Mouse (Mus musculus): ENCODE measurements around the gene Wfdc21. TPM values are rescaled to one million over a fixed set of nuclear protein-coding genes. Genes with fewer than 3 reads are reported as not detected.

The Wfdc21 gene
- total and polyA plus RNA-seq, 3 experiments, result not detected

GRCm38 (mm10) chr11:83789259-83789658 is 42.5 kb downstream of the Wfdc21 start (continued):
- TF ChIP-seq RCOR1 (IDR thresholded peaks at IDR 0.05; ENCODE audit: low read depth, low read length), result no peak
- peak; percentile 64; the same call in 1 of the 2 replicates for TF ChIP-seq POLR2AphosphoS2 (IDR thresholded peaks at IDR 0.05; ENCODE audit: low read length)
- TF ChIP-seq EP300 (IDR thresholded peaks at IDR 0.05; ENCODE audit: low read depth in 1 of 2, low read length in 2 of 2), result peak in 1 of 2 experiments; percentile 33; a peak in 1 of 4 replicates
- peak; percentile 89 for TF ChIP-seq MAX (IDR thresholded peaks at IDR 0.05; ENCODE audit: low read length)
- peak; percentile 74 for TF ChIP-seq SIN3A (IDR thresholded peaks at IDR 0.05; ENCODE audit: low read length)
- TF ChIP-seq USF2 (IDR thresholded peaks at IDR 0.05; ENCODE audit: borderline replicate concordance in 1 of 2, insufficient read depth in 1 of 2, low read depth in 1 of 2, low read length in 2 of 2), result no peak
- peak; percentile 42 for TF ChIP-seq NELFE (IDR thresholded peaks at IDR 0.05; ENCODE audit: low read depth, low read length)
- no peak for TF ChIP-seq POLR2AphosphoS5 (IDR thresholded peaks at IDR 0.05; ENCODE audit: borderline replicate concordance, low read depth, low read length)
- TF ChIP-seq MXI1 (IDR thresholded peaks at IDR 0.05; ENCODE audit: low read depth, low read length), result peak; percentile 83
- peak; percentile 72 for TF ChIP-seq ELF1 (IDR thresholded peaks at IDR 0.05; ENCODE audit: low read depth, low read length)
- no peak for TF ChIP-seq UBTF (IDR thresholded peaks at IDR 0.05; ENCODE audit: borderline replicate concordance, insufficient read depth, low read depth, low read length)
- no peak for TF ChIP-seq RAD21 (IDR thresholded peaks at IDR 0.05; ENCODE audit: low read depth, low read length)
- no peak for TF ChIP-seq E2F4 (IDR thresholded peaks at IDR 0.05; ENCODE audit: borderline replicate concordance, low read depth, low read length)
- no peak for TF ChIP-seq BHLHE40 (IDR thresholded peaks at IDR 0.05; ENCODE audit: borderline replicate concordance, low read depth, low read length)
- peak; percentile 82 for TF ChIP-seq TBP (IDR thresholded peaks at IDR 0.05; ENCODE audit: low read depth, low read length)
- no peak for TF ChIP-seq TAL1 (IDR thresholded peaks at IDR 0.05; ENCODE audit: low read length)
- 0 out of 2 replicates have a peak, but pooled peaks have one; percentile 23 for TF ChIP-seq TCF12 (IDR thresholded peaks at IDR 0.05; ENCODE audit: low read depth, low read length)
- no peak for TF ChIP-seq MAZ (IDR thresholded peaks at IDR 0.05; ENCODE audit: low read depth, low read length)

- TF ChIP-seq RAD21 (IDR thresholded peaks at IDR 0.05; ENCODE audit: low read depth, low read length) (no peak), UBTF (IDR thresholded peaks at IDR 0.05; ENCODE audit: borderline replicate concordance, insufficient read depth, low read depth, low read length) (no peak), RCOR1 (IDR thresholded peaks at IDR 0.05; ENCODE audit: low read depth, low read length) (no peak), HCFC1 (IDR thresholded peaks at IDR 0.05; ENCODE audit: low read depth, low read length) (no peak), MAZ (IDR thresholded peaks at IDR 0.05; ENCODE audit: low read depth, low read length) (no peak), ZNF384 (IDR thresholded peaks at IDR 0.05; ENCODE audit: low read depth, low read length) (no peak), POLR2AphosphoS2 (IDR thresholded peaks at IDR 0.05; ENCODE audit: low read length) (no peak), GABPA (IDR thresholded peaks at IDR 0.05; ENCODE audit: low read depth, low read length) (no peak), POLR2AphosphoS5 (IDR thresholded peaks at IDR 0.05; ENCODE audit: borderline replicate concordance, low read depth, low read length) (no peak), MXI1 (IDR thresholded peaks at IDR 0.05; ENCODE audit: low read depth, low read length) (no peak), BHLHE40 (IDR thresholded peaks at IDR 0.05; ENCODE audit: borderline replicate concordance, low read depth, low read length) (no peak), GATA1 (IDR thresholded peaks at IDR 0.05; ENCODE audit: low read depth, low read length) (no peak), CHD1 (IDR thresholded peaks at IDR 0.05; ENCODE audit: low read depth, low read length) (no peak), MYB (IDR thresholded peaks at IDR 0.05; ENCODE audit: low read depth, low read length) (no peak), MAX (IDR thresholded peaks at IDR 0.05; ENCODE audit: low read length) (no peak), USF1 (IDR thresholded peaks at IDR 0.05; ENCODE audit: low read depth, low read length) (no peak), NRF1 (IDR thresholded peaks at IDR 0.05; ENCODE audit: insufficient read depth, low read depth, low read length, poor library complexity, severe bottlenecking) (no peak)
- Histone ChIP-seq H3K4me3 (ENCODE audit: control insufficient read depth in 1 of 2, insufficient read depth in 1 of 2, low read depth in 2 of 2, low read length in 2 of 2) (no peak overlapping the region), H3K36me3 (ENCODE audit: control insufficient read depth in 1 of 2, insufficient read depth in 2 of 2, low read length in 2 of 2) (peaks cover 0 to 6% of the 10 kb centered on the region in 2 experiments; a peak in 2 of 4 replicates), H3K9ac (ENCODE audit: control insufficient read depth, low read depth, low read length, poor library complexity, severe bottlenecking) (no peak overlapping the region), H3K9me3 (replicated peaks; ENCODE audit: insufficient read depth, low read length) (no peaks in the 10 kb centered on the region), H3K79me2 (ENCODE audit: control insufficient read depth, insufficient read depth, low read length, poor library complexity) (no peaks in the 10 kb centered on the region), H3K27me3 (ENCODE audit: control insufficient read depth in 1 of 2, insufficient read depth in 2 of 2, low read length in 2 of 2) (peaks cover 9 to 12% of the 10 kb centered on the region in 2 experiments), H3K27ac (ENCODE audit: control insufficient read depth, low read depth, low read length) (no peak overlapping the region), H3K4me1 (ENCODE audit: control insufficient read depth in 1 of 2, insufficient read depth in 2 of 2, low read length in 2 of 2) (peaks cover 0 to 19% of the 10 kb centered on the region in 2 experiments; a peak in 3 of 4 replicates)
- DNase-seq (ENCODE audit: low read depth, low spot score), result no peak
Observed at GRCm38 (mm10) chr11:83791133-83791532, 44.4 kb downstream of the Wfdc21 start.

All from MEL (cell line).